Mouse (Mus musculus) ES-E14 (cell line): ENCODE measurements around the gene Col25a1. TPM values are rescaled to one million over a fixed set of nuclear protein-coding genes. Genes with fewer than 3 reads are reported as not detected.

Source experiments
- DNase-seq: peaks from one replicate; pipeline ENCODE4 v3.0.0-alpha.2; 2013; ENCODE audit warnings: low read depth, low spot score
- H3K27ac ChIP-seq: 2 replicates; pipeline ENCODE4 v1.5.1; 2012; ENCODE audit warnings: low read depth, mild to moderate bottlenecking, low read length, moderate library complexity, mixed read lengths; ENCODE audit not compliant: poor library complexity, insufficient read depth, severe bottlenecking
- H3K36me3 ChIP-seq: 2 replicates; pipeline ENCODE4 v1.6.1; 2012; ENCODE audit warnings: mild to moderate bottlenecking, low read length, moderate library complexity, mixed read lengths; ENCODE audit not compliant: control insufficient read depth, poor library complexity, insufficient read depth, severe bottlenecking
- H3K4me1 ChIP-seq, 2 experiments: fragments of 150-350 bp in 1 of 2; sonication (generic) in 1 of 2; 2 replicates each; pipeline ENCODE4 v1.6.1; 2012; ENCODE audit warnings: low read length in 2 of 2, mild to moderate bottlenecking in 1 of 2, mixed read lengths in 1 of 2; ENCODE audit not compliant: control insufficient read depth in 2 of 2, insufficient read depth in 2 of 2, poor library complexity in 1 of 2
- H3K4me3 ChIP-seq, 2 experiments: fragments of 150-350 bp in 1 of 2; sonication (generic) in 1 of 2; 2 replicates each; pipeline ENCODE4 v1.5.1; 2012; ENCODE audit warnings: low read length in 2 of 2, low read depth in 1 of 2, mild to moderate bottlenecking in 1 of 2, mixed read lengths in 1 of 2; ENCODE audit not compliant: insufficient read depth in 1 of 2, poor library complexity in 1 of 2, severe bottlenecking in 1 of 2
- H3K9ac ChIP-seq: 2 replicates; pipeline ENCODE4 v1.6.1; 2012; ENCODE audit warnings: low read depth, mild to moderate bottlenecking, low read length, mixed read lengths; ENCODE audit not compliant: poor library complexity, insufficient read depth, severe bottlenecking
- H3K9me3 ChIP-seq: fragments of 150-350 bp; sonication (generic); 2 replicates; pipeline ENCODE4 v1.6.1; 2012; ENCODE audit warnings: low read depth, mild to moderate bottlenecking, low read length; ENCODE audit not compliant: control insufficient read depth, insufficient read depth
- CHD2 ChIP-seq: IDR thresholded peaks from 2 replicates; pipeline ENCODE4 v1.6.1; 2014; ENCODE audit warnings: mild to moderate bottlenecking, low read depth, low read length, inconsistent platforms
- HCFC1 ChIP-seq: IDR thresholded peaks from 2 replicates; pipeline ENCODE4 v1.6.1; 2012; ENCODE audit warnings: low read length, inconsistent platforms, borderline replicate concordance; ENCODE audit not compliant: insufficient read depth
- MAFK ChIP-seq: IDR thresholded peaks from 2 replicates; pipeline ENCODE4 v1.6.1; 2014; ENCODE audit warnings: mild to moderate bottlenecking, low read depth, low read length, inconsistent platforms; ENCODE audit not compliant: insufficient read depth
- ZC3H11A ChIP-seq: IDR thresholded peaks from 2 replicates; pipeline ENCODE4 v1.6.1; 2012; ENCODE audit warnings: low read depth, mild to moderate bottlenecking, inconsistent platforms, low read length, borderline replicate concordance
- ZNF384 ChIP-seq: IDR thresholded peaks from 2 replicates; pipeline ENCODE4 v1.6.1; 2012; ENCODE audit warnings: low read depth, low read length, inconsistent platforms
- in situ Hi-C, 2 experiments: fragments of 600-800 bp; cut with MboI; formaldehyde crosslinking; loops; one replicate each; pipeline ENCODE4 v1.15.1; 2025; ENCODE audit warnings: low sequenced_read_pairs in 2 of 2, inconsistent platforms in 1 of 2; ENCODE audit not compliant: unreplicated experiment in 2 of 2
- total RNA-seq: library from RNA; depleted of rRNA; stranded (reverse); fragments of 300-350 nt; gene quantifications from 2 replicates; pipeline ENCODE4 v1.2.3, GENCODE M21; 2012

The Col25a1 gene
- total RNA-seq, 1 experiment: 0.45 TPM

DNA sequence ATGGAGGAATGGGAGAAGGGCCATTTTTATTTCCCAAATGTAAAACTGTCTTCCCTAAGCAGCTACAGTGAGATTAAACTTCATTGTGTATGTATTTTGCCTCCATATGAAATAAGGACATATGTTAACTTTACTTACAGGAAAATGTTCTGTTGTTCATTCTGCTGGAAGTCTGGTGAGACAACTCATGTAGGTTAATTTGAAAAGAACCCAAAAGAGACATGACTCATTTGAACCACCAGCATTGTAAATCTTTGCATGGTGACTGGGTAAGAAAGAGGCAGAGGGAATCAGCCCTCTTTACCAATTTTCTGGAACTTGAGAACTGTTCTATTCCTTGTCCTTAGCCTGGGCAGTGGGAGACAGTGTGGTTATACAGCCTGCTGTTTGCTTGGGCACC, 5.9 kb downstream of the Col25a1 start:
- no peaks in the 10 kb centered on the region for H3K36me3 ChIP-seq
- TF ChIP-seq ZNF384 (no peak), MAFK (no peak), HCFC1 (no peak)
- no peak overlapping the region for H3K27ac ChIP-seq
- DNase-seq: no peak
- no peaks in the 10 kb centered on the region for H3K4me1 ChIP-seq
- H3K9ac ChIP-seq: no peak overlapping the region
- no peak overlapping the region for H3K4me3 ChIP-seq
- in situ Hi-C loops: no loop called here
- 0 out of 2 replicates have a peak, but pooled peaks cover 2% of the 10 kb centered on the region for H3K9me3 ChIP-seq

- in situ Hi-C loops: no loop called here
- no peak overlapping the region for H3K4me3 ChIP-seq
- no peak for TF ChIP-seq HCFC1
- TF ChIP-seq ZNF384: no peak
- no peak for TF ChIP-seq ZC3H11A
- no peak for TF ChIP-seq MAFK
- no peak for TF ChIP-seq CHD2
- H3K9me3 ChIP-seq: 0 out of 2 replicates have a peak, but pooled peaks cover 2% of the 10 kb centered on the region
- no peak for DNase-seq
- H3K27ac ChIP-seq: no peak overlapping the region
- no peaks in the 10 kb centered on the region for H3K4me1 ChIP-seq
- no peaks in the 10 kb centered on the region for H3K36me3 ChIP-seq
- H3K9ac ChIP-seq: no peak overlapping the region
Observed at GRCm38 (mm10) chr3:130137640-130138039, 6.3 kb downstream of the Col25a1 start.

- no peak for TF ChIP-seq CHD2
- no peak for TF ChIP-seq MAFK
- TF ChIP-seq ZNF384: no peak
- TF ChIP-seq HCFC1: no peak
- no peak for TF ChIP-seq ZC3H11A
- H3K4me3 ChIP-seq: no peak overlapping the region
- no peaks in the 10 kb centered on the region for H3K4me1 ChIP-seq
- in situ Hi-C loops: no loop called here
- H3K9ac ChIP-seq: no peak overlapping the region
- no peak overlapping the region for H3K27ac ChIP-seq
- H3K9me3 ChIP-seq: peaks cover 6% of the 10 kb centered on the region; the same call in 1 of the 2 replicates
- H3K36me3 ChIP-seq: no peaks in the 10 kb centered on the region
- DNase-seq: no peak
Observed at GRCm38 (mm10) chr3:130145874-130146273, 14.6 kb downstream of the Col25a1 start.

DNA sequence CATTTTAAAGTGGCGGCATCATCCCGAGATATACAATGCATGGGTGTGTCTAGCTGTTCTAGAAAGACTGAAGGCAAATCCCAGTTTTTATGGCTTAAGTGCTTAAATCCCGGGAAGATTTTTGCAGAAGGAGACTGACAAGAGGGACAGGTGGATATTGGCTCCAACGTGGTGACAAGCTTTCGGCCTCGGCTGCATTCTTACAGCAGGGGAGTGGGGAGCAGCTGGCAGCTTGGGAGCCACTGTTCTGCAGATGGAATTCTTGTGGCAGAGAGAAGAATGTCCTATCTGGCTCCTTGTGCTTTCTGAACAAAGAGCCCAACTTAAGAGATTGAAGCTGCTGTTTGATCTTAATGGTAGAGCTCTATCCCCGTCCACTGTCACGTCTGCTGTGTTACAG, 16.5 kb downstream of the Col25a1 start:
- H3K9ac ChIP-seq: no peak overlapping the region
- H3K9me3 ChIP-seq: peaks cover 4% of the 10 kb centered on the region; the same call in 1 of the 2 replicates
- H3K36me3 ChIP-seq: no peaks in the 10 kb centered on the region
- TF ChIP-seq HCFC1 (no peak), MAFK (no peak), ZC3H11A (no peak), ZNF384 (no peak), CHD2 (no peak)
- in situ Hi-C loops: no loop called here
- H3K4me1 ChIP-seq: no peaks in the 10 kb centered on the region
- H3K4me3 ChIP-seq: no peak overlapping the region
- no peak for DNase-seq
- H3K27ac ChIP-seq: no peak overlapping the region

DNA sequence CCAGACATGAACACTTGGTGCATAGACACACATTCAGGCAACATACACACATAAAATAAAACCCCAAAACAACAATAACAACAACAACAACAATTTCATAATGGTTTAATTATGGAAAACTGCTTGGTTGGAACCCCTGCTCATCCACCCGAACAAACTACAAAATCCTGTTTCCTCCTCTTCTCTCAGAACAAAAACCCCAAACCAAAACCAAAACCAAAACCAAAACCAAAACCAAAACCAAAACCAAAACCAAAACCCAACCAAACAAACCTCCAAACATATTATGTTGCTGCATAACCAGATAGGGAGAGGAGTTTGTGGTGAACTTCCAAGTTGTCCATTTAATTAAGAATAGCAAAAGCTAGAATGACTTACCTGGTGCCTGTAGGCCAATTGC, 17.9 kb downstream of the Col25a1 start:
- in situ Hi-C loops: no loop called here
- no peaks in the 10 kb centered on the region for H3K4me1 ChIP-seq
- peaks cover 1% of the 10 kb centered on the region; the same call in 1 of the 2 replicates for H3K9me3 ChIP-seq
- no peak overlapping the region for H3K27ac ChIP-seq
- TF ChIP-seq MAFK (no peak), CHD2 (no peak), HCFC1 (no peak), ZNF384 (no peak), ZC3H11A (no peak)
- H3K36me3 ChIP-seq: no peaks in the 10 kb centered on the region
- H3K9ac ChIP-seq: no peak overlapping the region
- no peak overlapping the region for H3K4me3 ChIP-seq
- no peak for DNase-seq
